Mouse (Mus musculus) urinary bladder, postnatal 14 days (tissue): ENCODE measurements around the gene Olfr1099.

Source experiments
- DNase-seq: peaks from one replicate; pipeline ENCODE4 v3.0.0; 2021; ENCODE audit warnings: low spot score

Gene Olfr1099

GRCm38 (mm10) chr2:86960593-86960992, at the start of gene Olfr1099:
TSS of gene Olfr1099 (minus strand) at chr2:86960693.
- DNase-seq = no peak

GRCm38 (mm10) chr2:86998098-86998497, 37.6 kb upstream of the Olfr1099 start, which contains the start of gene Olfr1102:
TSS of gene Olfr1102 (plus strand) at chr2:86998398.
- no peak for DNase-seq

GRCm38 (mm10) chr2:86991121-86991520, 30.6 kb upstream of the Olfr1099 start, which contains the start of gene Olfr1101:
TSS of gene Olfr1101 (minus strand) at chr2:86991221.
- no peak for DNase-seq

GRCm38 (mm10) chr2:86979854-86980253, 19.4 kb upstream of the Olfr1099 start, which contains the start of gene Olfr1100:
TSS of gene Olfr1100 (minus strand) at chr2:86979954.
- no peak for DNase-seq

GRCm38 (mm10) chr2:86926557-86926956, 33.9 kb downstream of the Olfr1099 start:
- no peak for DNase-seq

GRCm38 (mm10) chr2:86924445-86924844, 36.0 kb downstream of the Olfr1099 start, which contains the start of gene Olfr1098:
TSS of gene Olfr1098 (minus strand) at chr2:86924545.
- no peak for DNase-seq

GRCm38 (mm10) chr2:86905647-86906046, 54.8 kb downstream of the Olfr1099 start:
- no peak for DNase-seq
